Mouse (Mus musculus) heart, embryonic 10.5 days (tissue): ENCODE measurements at regions not wholly inside any gene's neighbourhood (a gene's known extent, or its start where the extent isn't known, plus 50 kb on each side); places are given as distances from the start of the nearest gene placed in this dataset.
"Not testable (repeated sequence)": the region's sequence is repeated elsewhere in the genome, so short reads cannot be mapped to it uniquely, and the experiment has no call there.

ENCODE experiments used
- DNase-seq: peaks from one replicate; pipeline ENCODE4 v3.0.0-alpha.2; 2017; ENCODE audit warnings: low spot score
- H3K27ac ChIP-seq: fragments of 300-500 bp; sonication (generic); 2 replicates; pipeline ENCODE4 v1.5.1; 2016; ENCODE audit warnings: mild to moderate bottlenecking
- H3K27me3 ChIP-seq: fragments of 300-500 bp; sonication (generic); 2 replicates; pipeline ENCODE4 v1.6.1; 2016; ENCODE audit warnings: mild to moderate bottlenecking; ENCODE audit not compliant: poor library complexity, insufficient read depth, severe bottlenecking
- H3K36me3 ChIP-seq: fragments of 300-500 bp; sonication (generic); 2 replicates; pipeline ENCODE4 v1.6.1; 2016; ENCODE audit warnings: mild to moderate bottlenecking, moderate library complexity
- H3K4me1 ChIP-seq: fragments of 300-500 bp; sonication (generic); 2 replicates; pipeline ENCODE4 v1.6.1; 2016; ENCODE audit warnings: mild to moderate bottlenecking
- H3K4me3 ChIP-seq: fragments of 300-500 bp; sonication (generic); 2 replicates; pipeline ENCODE4 v1.5.1; 2016; ENCODE audit warnings: mild to moderate bottlenecking, moderate library complexity
- H3K9me3 ChIP-seq: fragments of 300-500 bp; sonication (generic); 2 replicates; pipeline ENCODE4 v1.6.1; 2016; ENCODE audit warnings: mild to moderate bottlenecking, moderate library complexity
- WGBS: fragments of 180-500 bp; shearing (Covaris S2); methylation state at CpG from one replicate; pipeline ENCODE4 v1.1.7; 2016; 5-methylcytosine and 5-hydroxymethylcytosine counted together

- Histone ChIP-seq H3K27ac (no peak overlapping the region), H3K36me3 (no peaks in the 10 kb centered on the region), H3K4me1 (no peaks in the 10 kb centered on the region), H3K9me3 (no peaks in the 10 kb centered on the region), H3K27me3 (no peaks in the 10 kb centered on the region), H3K4me3 (no peak overlapping the region)
- DNase-seq = no peak
- 64% methylated on average over 18 of the region's 18 CpGs for WGBS
Observed at GRCm38 (mm10) chr10:99353541-99354292, 90.7 kb downstream of the Dusp6 start.

GRCm38 (mm10) chr10:99354352-99354751, 91.3 kb downstream of the Dusp6 start:
- Histone ChIP-seq H3K9me3 (no peaks in the 10 kb centered on the region), H3K36me3 (no peaks in the 10 kb centered on the region), H3K27ac (no peak overlapping the region), H3K4me1 (no peaks in the 10 kb centered on the region), H3K27me3 (no peaks in the 10 kb centered on the region), H3K4me3 (no peak overlapping the region)
- 87% methylated on average over 2 of the region's 2 CpGs for WGBS
- no peak for DNase-seq

DNA sequence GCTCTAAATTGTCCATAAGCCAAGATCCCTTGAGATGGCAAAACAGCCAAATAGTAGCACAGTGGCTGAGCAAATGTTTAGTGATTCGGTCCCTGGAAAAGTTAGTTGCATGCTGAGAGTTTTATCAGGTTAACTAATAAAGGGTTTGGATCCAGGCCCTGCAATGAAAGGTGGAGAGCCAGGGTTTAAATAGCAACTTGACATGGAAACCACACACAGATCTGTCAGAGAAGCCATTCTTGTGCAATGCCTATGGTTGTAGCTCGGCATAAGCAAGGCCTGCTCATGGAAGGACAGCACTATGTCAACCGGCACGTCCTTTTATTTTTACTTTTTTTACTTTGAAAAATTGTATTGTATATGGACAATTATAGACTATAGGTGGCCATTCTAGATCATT, 92.3 kb downstream of the Dusp6 start:
- 89% methylated on average over 4 of the region's 4 CpGs for WGBS
- H3K4me1 ChIP-seq = no peaks in the 10 kb centered on the region

DNA sequence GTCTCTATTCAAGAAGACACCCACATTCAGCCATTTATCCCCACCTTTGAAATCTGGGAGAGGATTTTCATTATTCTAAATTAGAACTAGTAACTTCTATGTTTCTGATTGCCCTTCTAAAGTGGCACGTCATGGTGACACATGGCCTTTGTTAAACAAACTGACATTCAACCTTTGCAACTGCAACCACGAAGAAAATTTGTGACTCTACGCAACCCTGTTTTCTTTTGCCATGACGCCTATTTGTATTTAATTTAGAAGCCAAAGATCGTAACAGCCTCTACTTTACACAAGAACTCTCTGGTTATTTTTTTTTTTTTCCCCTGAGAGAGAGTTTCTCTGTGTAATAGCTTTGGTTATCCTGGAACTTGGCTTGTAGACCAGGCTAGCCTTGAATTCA, 93.2 kb downstream of the Dusp6 start:
- Histone ChIP-seq H3K27me3 (no peaks in the 10 kb centered on the region), H3K4me3 (no peak overlapping the region), H3K9me3 (no peaks in the 10 kb centered on the region), H3K27ac (no peak overlapping the region), H3K4me1 (no peaks in the 10 kb centered on the region), H3K36me3 (no peaks in the 10 kb centered on the region)
- WGBS = 85% methylated on average over 5 of the region's 5 CpGs
- DNase-seq = no peak

More for the DNA sequence above, 92.3 kb downstream of the Dusp6 start:
- H3K27ac ChIP-seq = no peak overlapping the region
- H3K36me3 ChIP-seq = no peaks in the 10 kb centered on the region
- no peak for DNase-seq
- H3K4me3 ChIP-seq = no peak overlapping the region
- H3K27me3 ChIP-seq = no peaks in the 10 kb centered on the region
- no peaks in the 10 kb centered on the region for H3K9me3 ChIP-seq

GRCm38 (mm10) chr10:99356883-99357282, 93.9 kb downstream of the Dusp6 start:
- WGBS = 78% methylated on average over 3 of the region's 3 CpGs

GRCm38 (mm10) chr10:99357347-99357746, 94.3 kb downstream of the Dusp6 start:
- DNase-seq = no peak
- WGBS = 78% methylated on average over 4 of the region's 4 CpGs
- Histone ChIP-seq H3K27me3 (no peaks in the 10 kb centered on the region), H3K36me3 (no peaks in the 10 kb centered on the region), H3K4me1 (no peaks in the 10 kb centered on the region), H3K27ac (no peak overlapping the region), H3K9me3 (no peaks in the 10 kb centered on the region), H3K4me3 (no peak overlapping the region)

More at GRCm38 (mm10) chr10:99356883-99357282, 93.9 kb downstream of the Dusp6 start:
- DNase-seq = no peak
- no peaks in the 10 kb centered on the region for H3K36me3 ChIP-seq
- H3K4me1 ChIP-seq = no peaks in the 10 kb centered on the region
- H3K4me3 ChIP-seq = no peak overlapping the region
- no peaks in the 10 kb centered on the region for H3K9me3 ChIP-seq
- no peaks in the 10 kb centered on the region for H3K27me3 ChIP-seq
- H3K27ac ChIP-seq = no peak overlapping the region

- WGBS = 72% methylated on average over 1 of the region's 1 CpGs
- no peaks in the 10 kb centered on the region for H3K36me3 ChIP-seq
- H3K4me1 ChIP-seq = no peaks in the 10 kb centered on the region
- no peak for DNase-seq
- H3K9me3 ChIP-seq = no peaks in the 10 kb centered on the region
- H3K27ac ChIP-seq = no peak overlapping the region
- H3K27me3 ChIP-seq = no peaks in the 10 kb centered on the region
- H3K4me3 ChIP-seq = no peak overlapping the region
Observed at GRCm38 (mm10) chr10:99358256-99358655, 95.2 kb downstream of the Dusp6 start.

DNA sequence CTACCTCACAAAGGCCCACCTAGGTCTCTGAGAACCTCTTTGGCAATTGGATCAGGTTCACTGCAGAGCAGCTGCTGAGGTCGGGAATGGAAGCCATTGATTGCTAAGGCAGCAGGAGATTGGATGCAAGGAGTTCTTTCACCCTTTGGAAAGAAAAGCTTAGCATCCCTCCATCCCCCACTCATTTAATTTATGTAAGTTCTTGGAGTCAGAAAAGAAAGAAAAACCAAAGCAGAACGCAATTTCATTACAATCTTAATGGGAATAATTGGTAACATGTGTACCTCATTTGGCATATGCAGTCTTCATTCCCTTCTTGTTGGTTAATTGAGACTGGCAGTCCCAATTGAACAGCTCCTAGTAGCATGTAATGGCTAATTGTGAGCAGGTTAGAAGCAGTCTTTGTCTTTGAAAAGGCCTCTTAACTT, 96.4 kb downstream of the Dusp6 start:
- Histone ChIP-seq H3K4me1 (no peaks in the 10 kb centered on the region), H3K27me3 (no peaks in the 10 kb centered on the region), H3K27ac (no peak overlapping the region), H3K4me3 (no peak overlapping the region), H3K9me3 (no peaks in the 10 kb centered on the region), H3K36me3 (no peaks in the 10 kb centered on the region)
- 48% methylated on average over 2 of the region's 2 CpGs for WGBS
- DNase-seq = no peak

GRCm38 (mm10) chr10:99360601-99361000, 97.6 kb downstream of the Dusp6 start:
- not testable (repeated sequence) for H3K4me3 ChIP-seq, H3K27me3 ChIP-seq, H3K9me3 ChIP-seq, DNase-seq, H3K4me1 ChIP-seq, H3K36me3 ChIP-seq, H3K27ac ChIP-seq
- 40% methylated on average over 10 of the region's 10 CpGs for WGBS

- no peaks in the 10 kb centered on the region for H3K9me3 ChIP-seq
- no peak for DNase-seq
- peaks cover 4% of the 10 kb centered on the region; the same call in 1 of the 2 replicates for H3K4me1 ChIP-seq
- 85% methylated on average over 7 of the region's 7 CpGs for WGBS
- no peak overlapping the region for H3K4me3 ChIP-seq
- H3K27ac ChIP-seq = no peak overlapping the region
- no peaks in the 10 kb centered on the region for H3K27me3 ChIP-seq
- no peaks in the 10 kb centered on the region for H3K36me3 ChIP-seq
Observed at GRCm38 (mm10) chr10:99366162-99366561, 103.1 kb downstream of the Dusp6 start.

- no peaks in the 10 kb centered on the region for H3K9me3 ChIP-seq
- WGBS = 21% methylated on average over 6 of the region's 6 CpGs
- H3K36me3 ChIP-seq = no peaks in the 10 kb centered on the region
- H3K4me3 ChIP-seq = peak overlapping the region; percentile 18; the same call in 1 of the 2 replicates
- H3K27ac ChIP-seq = no peak overlapping the region
- peaks cover 4% of the 10 kb centered on the region; the same call in 1 of the 2 replicates for H3K4me1 ChIP-seq
- H3K27me3 ChIP-seq = no peaks in the 10 kb centered on the region
- DNase-seq = peak; percentile 79
Observed at GRCm38 (mm10) chr10:99367757-99368156, 104.7 kb downstream of the Dusp6 start.

DNA sequence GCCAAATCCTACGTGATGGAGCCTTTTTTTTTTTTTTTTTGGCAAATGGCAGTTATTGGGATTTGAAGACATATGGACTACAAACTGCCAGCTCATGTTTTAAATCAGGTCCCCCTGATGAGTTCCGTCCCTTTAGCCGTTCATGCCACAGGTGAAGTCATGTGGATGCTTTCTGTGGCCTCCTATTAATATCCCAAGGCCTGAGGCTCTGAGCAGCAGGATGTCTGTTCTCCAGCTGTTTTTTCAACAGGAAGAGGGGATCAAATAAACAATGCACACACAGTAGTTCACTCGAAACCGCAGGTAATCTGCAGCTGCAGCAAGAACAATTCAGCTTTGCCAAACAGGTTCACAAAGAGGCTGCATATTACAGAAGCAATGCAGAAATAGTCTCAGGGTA, 112.1 kb downstream of the Dusp6 start:
- 67% methylated on average over 5 of the region's 5 CpGs for WGBS
- DNase-seq = no peak
- no peaks in the 10 kb centered on the region for H3K36me3 ChIP-seq
- H3K27ac ChIP-seq = no peak overlapping the region
- H3K9me3 ChIP-seq = no peaks in the 10 kb centered on the region
- no peaks in the 10 kb centered on the region for H3K27me3 ChIP-seq
- H3K4me3 ChIP-seq = no peak overlapping the region
- H3K4me1 ChIP-seq = peaks cover 3% of the 10 kb centered on the region; the same call in 1 of the 2 replicates

DNA sequence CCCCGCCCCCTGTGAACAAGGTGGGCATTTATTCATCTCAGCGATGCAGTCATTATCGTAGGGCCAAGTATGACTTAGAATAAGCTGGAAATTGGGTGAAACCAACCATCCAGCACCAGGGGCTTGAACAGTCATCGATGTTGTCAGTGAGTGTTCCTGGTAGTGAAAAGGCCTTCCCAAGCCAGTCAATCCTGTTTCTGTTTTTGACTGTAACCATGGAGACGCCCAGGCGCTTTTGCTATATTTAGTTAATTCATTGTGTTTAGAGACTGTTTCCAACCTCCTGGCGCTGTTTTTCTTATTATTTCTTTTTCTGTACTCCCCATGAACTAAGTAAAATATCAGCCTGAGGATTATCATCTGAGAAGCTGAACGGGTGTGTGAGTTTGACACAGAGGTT, 113.4 kb downstream of the Dusp6 start:
- Histone ChIP-seq H3K4me1 (peaks cover 3% of the 10 kb centered on the region; the same call in 1 of the 2 replicates), H3K4me3 (no peak overlapping the region), H3K36me3 (no peaks in the 10 kb centered on the region), H3K9me3 (no peaks in the 10 kb centered on the region), H3K27me3 (no peaks in the 10 kb centered on the region), H3K27ac (no peak overlapping the region)
- DNase-seq = no peak
- 82% methylated on average over 8 of the region's 8 CpGs for WGBS

- Histone ChIP-seq H3K36me3 (no peaks in the 10 kb centered on the region), H3K9me3 (no peaks in the 10 kb centered on the region), H3K4me3 (no peak overlapping the region), H3K27ac (no peak overlapping the region), H3K27me3 (no peaks in the 10 kb centered on the region), H3K4me1 (peaks cover 15% of the 10 kb centered on the region)
- WGBS = 69% methylated on average over 4 of the region's 4 CpGs
- DNase-seq = no peak
Observed at GRCm38 (mm10) chr10:99377548-99377947, 114.5 kb downstream of the Dusp6 start.
